21 mouse cellular contexts compared by ENCODE assay signal in the genomic region with DNA sequence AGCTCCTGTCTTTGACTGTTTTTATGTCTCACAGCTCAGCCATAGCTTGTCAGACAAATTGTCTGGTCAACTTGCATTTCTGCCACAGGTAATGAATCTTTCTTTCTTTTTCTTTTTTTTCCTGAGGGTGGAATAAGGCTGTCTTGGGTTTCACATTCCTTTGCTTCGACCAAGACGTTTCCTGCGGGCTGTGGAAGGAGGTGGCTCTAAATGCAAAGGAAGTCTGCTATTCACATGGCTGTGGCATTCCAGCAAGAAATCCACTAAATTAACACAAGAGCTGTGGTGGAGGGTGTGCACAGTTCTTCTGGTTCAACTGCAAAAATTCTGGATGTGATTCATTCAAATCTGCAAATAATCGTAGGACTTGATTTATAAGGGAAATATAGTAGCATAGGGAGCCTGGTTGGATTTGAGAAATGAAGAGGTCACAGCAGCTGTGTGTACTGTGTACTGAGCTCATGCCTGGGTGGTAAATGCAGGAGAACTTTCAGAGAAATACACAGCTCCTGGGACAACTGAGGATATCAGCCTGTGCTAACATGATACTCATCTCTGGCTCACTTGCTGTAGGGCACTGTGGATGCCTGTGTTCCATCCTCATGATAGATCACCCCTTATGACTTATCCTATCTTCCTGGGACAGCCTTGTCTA.
A peak's percentile ranks its signal among the peaks of the same experiment; 100 is the strongest.
DNase-seq lines count a peak whose midpoint lies in the region; ATAC-seq and TF ChIP-seq lines count a peak whose summit lies in the region.
"Had no signal": no experiment of that assay in that cellular context is flagged by ENCODE, and none has a peak within 500 bp of the region (broad histone marks: within the 10 kb centered on the region; RNA-seq: fewer than 3 reads in every experiment).

No protein-coding gene starts in this region.

- peak overlapping the region; percentile 51 for H3K27ac ChIP-seq in embryonic facial prominence, embryonic 12.5 days
- 0 out of 2 replicates have a peak overlapping the region, but pooled peaks have one; percentile 12 for H3K27ac ChIP-seq in limb, embryonic 11.5 days (replicated peaks; ENCODE audit: low read depth, low read length)
- H3K27ac ChIP-seq in forebrain, embryonic 16.5 days (ENCODE audit: low read length), result no peak overlapping the region
- no peak overlapping the region for H3K27ac ChIP-seq in hindbrain, embryonic 13.5 days
- H3K27ac ChIP-seq: heart, embryonic 15.5 days; liver, embryonic 12.5 days had no signal

- peak; percentile 61 for ATAC-seq in Patski
- ATAC-seq in embryonic facial prominence, embryonic 12.5 days (ENCODE audit: insufficient number of reproducible peaks, insufficient read depth, low FRiP score, low TSS enrichment), result 0 out of 2 replicates have a peak, but pooled peaks have one; percentile 64
- peak; percentile 44 for ATAC-seq in limb, embryonic 11.5 days (ENCODE audit: insufficient number of reproducible peaks, low FRiP score, low TSS enrichment, low read depth)
- no peak for ATAC-seq in forebrain, embryonic 16.5 days
- no peak for ATAC-seq in hindbrain, embryonic 13.5 days (ENCODE audit: low FRiP score)
- ATAC-seq: activated CD4-positive, CD25-positive, alpha-beta regulatory T cell, adult 4 months; CD4-positive, CD25-positive, alpha-beta regulatory T cell, adult 4 months; forebrain, postnatal 0 days; liver, embryonic 12.5 days had no signal

- H3K9me3 ChIP-seq in embryonic facial prominence, embryonic 12.5 days, result no peaks in the 10 kb centered on the region
- H3K9me3 ChIP-seq in limb, embryonic 11.5 days (ENCODE audit: control insufficient read depth, low read length), result no peaks in the 10 kb centered on the region
- H3K9me3 ChIP-seq in forebrain, embryonic 16.5 days (ENCODE audit: control insufficient read depth, low read length), result no peaks in the 10 kb centered on the region
- no peaks in the 10 kb centered on the region for H3K9me3 ChIP-seq in hindbrain, embryonic 13.5 days
- H3K9me3 ChIP-seq: heart, embryonic 15.5 days; liver, embryonic 12.5 days had no signal

- no peak overlapping the region for H3K9ac ChIP-seq in embryonic facial prominence, embryonic 12.5 days
- H3K9ac ChIP-seq in limb, embryonic 11.5 days (ENCODE audit: low read length), result no peak overlapping the region
- H3K9ac ChIP-seq in forebrain, embryonic 16.5 days (replicated peaks; ENCODE audit: low read depth, low read length), result no peak overlapping the region
- H3K9ac ChIP-seq in hindbrain, embryonic 13.5 days, result no peak overlapping the region
- H3K9ac ChIP-seq: forebrain, postnatal 0 days; heart, embryonic 15.5 days; liver, embryonic 12.5 days had no signal

- H3K4me1 ChIP-seq in embryonic facial prominence, embryonic 12.5 days, result peaks cover 33% of the 10 kb centered on the region
- 0 out of 2 replicates have a peak, but pooled peaks cover 6% of the 10 kb centered on the region for H3K4me1 ChIP-seq in limb, embryonic 11.5 days (ENCODE audit: control insufficient read depth, insufficient read depth, low read length)
- H3K4me1 ChIP-seq in forebrain, embryonic 16.5 days (replicated peaks; ENCODE audit: control insufficient read depth, insufficient read depth, low read length), result no peaks in the 10 kb centered on the region
- H3K4me1 ChIP-seq in hindbrain, embryonic 13.5 days (replicated peaks), result no peaks in the 10 kb centered on the region
- H3K4me1 ChIP-seq: heart, embryonic 15.5 days; liver, embryonic 12.5 days had no signal

- no peaks in the 10 kb centered on the region for H3K27me3 ChIP-seq in Patski
- no peaks in the 10 kb centered on the region for H3K27me3 ChIP-seq in embryonic facial prominence, embryonic 12.5 days
- H3K27me3 ChIP-seq in limb, embryonic 11.5 days (ENCODE audit: control insufficient read depth, insufficient read depth, low read length), result no peaks in the 10 kb centered on the region
- no peaks in the 10 kb centered on the region for H3K27me3 ChIP-seq in forebrain, embryonic 16.5 days (replicated peaks; ENCODE audit: control insufficient read depth, insufficient read depth, low read length)
- H3K27me3 ChIP-seq in hindbrain, embryonic 13.5 days, result no peaks in the 10 kb centered on the region
- H3K27me3 ChIP-seq: heart, embryonic 15.5 days; liver, embryonic 12.5 days had no signal

- WGBS in embryonic facial prominence, embryonic 12.5 days, result 15% methylated on average over 4 of the region's 4 CpGs
- WGBS in limb, embryonic 11.5 days, result 15% methylated on average over 4 of the region's 4 CpGs
- 61% methylated on average over 4 of the region's 4 CpGs for whole genome bisulfite sequencing in forebrain, embryonic 16.5 days
- WGBS in hindbrain, embryonic 13.5 days, result 72% methylated on average over 4 of the region's 4 CpGs

- H3K36me3 ChIP-seq in embryonic facial prominence, embryonic 12.5 days, result no peaks in the 10 kb centered on the region
- H3K36me3 ChIP-seq in limb, embryonic 11.5 days (ENCODE audit: control insufficient read depth, insufficient read depth, low read length), result no peaks in the 10 kb centered on the region
- no peaks in the 10 kb centered on the region for H3K36me3 ChIP-seq in forebrain, embryonic 16.5 days (ENCODE audit: control insufficient read depth, insufficient read depth)
- no peaks in the 10 kb centered on the region for H3K36me3 ChIP-seq in hindbrain, embryonic 13.5 days
- H3K36me3 ChIP-seq: heart, embryonic 15.5 days; liver, embryonic 12.5 days had no signal

- in situ Hi-C loops in Patski (cut with MboI; ENCODE audit: low pct_unique_long_range_greater_than_20kb), result no loop called here

- CTCF ChIA-PET in Patski (lab: Charles Lee), result no interaction called here

- H3K4me2 ChIP-seq in embryonic facial prominence, embryonic 12.5 days (replicated peaks), result no peak overlapping the region
- H3K4me2 ChIP-seq in limb, embryonic 11.5 days (ENCODE audit: low read depth, severe bottlenecking), result no peak overlapping the region
- no peak overlapping the region for H3K4me2 ChIP-seq in forebrain, embryonic 16.5 days (ENCODE audit: low read length)
- H3K4me2 ChIP-seq in hindbrain, embryonic 13.5 days, result no peak overlapping the region
- H3K4me2 ChIP-seq: heart, embryonic 15.5 days; liver, embryonic 12.5 days had no signal

- H3K4me3 ChIP-seq in embryonic facial prominence, embryonic 12.5 days, result no peak overlapping the region
- no peak overlapping the region for H3K4me3 ChIP-seq in limb, embryonic 11.5 days (ENCODE audit: low read depth, low read length)
- H3K4me3 ChIP-seq in forebrain, embryonic 16.5 days (replicated peaks; ENCODE audit: low read length), result no peak overlapping the region
- no peak overlapping the region for H3K4me3 ChIP-seq in hindbrain, embryonic 13.5 days
- H3K4me3 ChIP-seq: erythroblast, embryonic 14.5 days; heart, embryonic 15.5 days; liver, embryonic 12.5 days had no signal

- DNase-seq in ES-CJ7 (ENCODE audit: low read depth, low spot score), result peak; percentile 37
- DNase-seq in Patski (ENCODE audit: low read depth, low spot score), result no peak
- peak; percentile 43 for DNase-seq in limb, embryonic 11.5 days (ENCODE audit: low spot score)
- no peak for DNase-seq in layer of hippocampus, postnatal 36 days
- DNase-seq in spleen, postnatal 10 days (ENCODE audit: low spot score in 2 of 2), result no peak
- DNase-seq: adrenal gland, postnatal 36 days; cerebellum, postnatal 10 days; forebrain, postnatal 0 days; heart, adult 11 months; kidney, postnatal 10 days; layer of hippocampus, adult 9-11 months; midbrain, embryonic 14.5 days; retina, postnatal 1 day had no signal

- POLR2A ChIA-PET in Patski (lab: Charles Lee), result interaction anchor here (0.6 kb wide), 1 partner anchor 223 kb away, joined by 3 read pairs; no protein-coding TSS in a partner anchor

- no peak for TF ChIP-seq CTCF in Patski (IDR thresholded peaks at IDR 0.05)

Comparison
In these comparisons a context has a peak if more than half of its experiments do, and no peak if none do; other contexts are left out.
1. DNase-seq: peak in ES-CJ7 (single experiment) and limb, embryonic 11.5 days (single experiment); none in Patski (single experiment), layer of hippocampus, postnatal 36 days (0 of 2) and spleen, postnatal 10 days (0 of 2).
2. ATAC-seq: peak in Patski (single experiment), embryonic facial prominence, embryonic 12.5 days (single experiment) and limb, embryonic 11.5 days (single experiment); none in forebrain, embryonic 16.5 days (single experiment) and hindbrain, embryonic 13.5 days (single experiment).
3. H3K27ac ChIP-seq: peak in embryonic facial prominence, embryonic 12.5 days (single experiment) and limb, embryonic 11.5 days (single experiment); none in forebrain, embryonic 16.5 days (single experiment) and hindbrain, embryonic 13.5 days (single experiment).